Mouse (Mus musculus) neural tube, embryonic 12.5 days (tissue): ENCODE results near the gene Fmn2. TPM values are rescaled to one million over a fixed set of nuclear protein-coding genes. Genes with fewer than 3 reads are reported as not detected.

ENCODE experiments used
- ATAC-seq: fragments of 200-750 bp; cut with Nextera tagmentation; 2 replicates; pipeline ENCODE4 v1.8.0; 2017; ENCODE audit warnings: low read depth, mild to moderate bottlenecking, moderate TSS enrichment, moderate library complexity; ENCODE audit not compliant: low FRiP score
- H3K27ac ChIP-seq: fragments of 300-500 bp; sonication (generic); 2 replicates; pipeline ENCODE4 v1.5.1; 2016
- H3K27me3 ChIP-seq: fragments of 300-500 bp; sonication (generic); replicated peaks from 2 replicates; pipeline ENCODE4 v1.6.1; 2016; ENCODE audit warnings: mild to moderate bottlenecking
- H3K36me3 ChIP-seq: fragments of 300-500 bp; sonication (generic); 2 replicates; pipeline ENCODE4 v1.6.1; 2016; ENCODE audit warnings: mild to moderate bottlenecking
- H3K4me1 ChIP-seq: fragments of 300-500 bp; sonication (generic); 2 replicates; pipeline ENCODE4 v1.6.1; 2016
- H3K4me2 ChIP-seq: fragments of 300-500 bp; sonication (generic); replicated peaks from 2 replicates; pipeline ENCODE4 v1.6.1; 2016; ENCODE audit warnings: mild to moderate bottlenecking
- H3K4me3 ChIP-seq: fragments of 300-500 bp; sonication (generic); 2 replicates; pipeline ENCODE4 v1.5.1; 2016
- H3K9ac ChIP-seq: fragments of 300-500 bp; sonication (generic); 2 replicates; pipeline ENCODE4 v1.6.1; 2016; ENCODE audit warnings: mild to moderate bottlenecking
- H3K9me3 ChIP-seq: fragments of 300-500 bp; sonication (generic); 2 replicates; pipeline ENCODE4 v1.6.1; 2016; ENCODE audit warnings: mild to moderate bottlenecking
- WGBS: fragments of 180-500 bp; shearing (Covaris S2); methylation state at CpG from one replicate; pipeline ENCODE4 v1.1.7; 2016; 5-methylcytosine and 5-hydroxymethylcytosine counted together
- polyA plus RNA-seq: library from polyadenylated mRNA; unstranded; fragments of >200 nt; fragmentation: Nextera tagmentation; extraction: Ambion mirVana; gene quantifications from 2 replicates; pipeline ENCODE4 v1.2.1, GENCODE M21; 2016

Fmn2 gene
- 7.5 and 9.8 TPM in 2 replicates for polyA plus RNA-seq

DNA sequence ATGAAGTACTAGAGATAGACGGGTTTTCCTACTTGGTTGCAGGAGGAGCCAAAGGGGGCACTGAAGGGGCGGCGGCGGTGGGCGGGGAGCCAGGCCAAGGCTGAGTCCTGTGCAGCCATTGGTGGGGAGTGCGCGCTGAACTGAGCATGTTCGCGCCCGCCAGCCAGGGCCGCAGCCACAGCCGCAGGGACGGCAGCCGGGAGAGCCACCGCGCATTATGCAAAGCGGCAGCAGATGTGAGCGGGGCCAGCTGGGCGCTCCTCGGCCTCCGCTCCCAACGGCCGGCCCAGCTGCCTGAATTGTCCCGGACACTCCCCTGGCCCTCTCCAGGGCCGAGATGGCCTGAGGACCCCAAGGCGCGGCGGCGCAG, at the start of gene Fmn2:
TSS of gene Fmn2 (plus strand) at position 165 of the 370 bp plus-strand sequence.
- H3K4me2 ChIP-seq = peak within 1 kb of the TSS; percentile 97
- no peaks in the 10 kb centered on the region for H3K27me3 ChIP-seq
- H3K4me3 ChIP-seq = peak within 1 kb of the TSS; percentile 75
- H3K9ac ChIP-seq = peak within 1 kb of the TSS; percentile 94
- H3K4me1 ChIP-seq = peaks cover 46% of the 10 kb centered on the region
- ATAC-seq = peak; percentile 94
- H3K9me3 ChIP-seq = no peaks in the 10 kb centered on the region
- peak within 1 kb of the TSS; percentile 83 for H3K27ac ChIP-seq
- under 1% methylated on average over 29 of the region's 29 CpGs for WGBS
- no peaks in the 10 kb centered on the region for H3K36me3 ChIP-seq

DNA sequence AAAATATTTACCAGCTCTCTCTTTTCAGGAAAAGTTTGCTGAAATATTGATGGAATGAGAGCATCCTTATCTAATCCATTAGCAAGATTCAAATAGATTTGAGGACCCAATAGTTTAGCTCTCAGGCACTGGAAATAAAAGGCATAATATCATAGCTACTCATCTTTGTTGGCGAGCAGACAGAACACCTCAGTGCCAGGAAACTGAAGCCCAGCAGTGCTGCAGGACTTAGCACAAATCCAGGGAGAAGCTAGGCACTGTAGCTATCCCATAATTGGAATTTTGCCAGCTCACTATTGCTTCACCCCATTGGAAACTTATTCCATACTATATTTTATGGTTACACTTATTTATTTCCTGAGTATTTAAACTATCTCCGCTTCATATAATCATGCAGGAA, 46.5 kb upstream of the Fmn2 start:
- Histone ChIP-seq H3K4me3 (no peak overlapping the region), H3K36me3 (no peaks in the 10 kb centered on the region), H3K4me2 (no peak overlapping the region), H3K9ac (no peak overlapping the region), H3K27me3 (no peaks in the 10 kb centered on the region), H3K9me3 (no peaks in the 10 kb centered on the region), H3K4me1 (no peaks in the 10 kb centered on the region), H3K27ac (no peak overlapping the region)
- ATAC-seq = no peak
- WGBS = 89% methylated on average over 2 of the region's 2 CpGs

DNA sequence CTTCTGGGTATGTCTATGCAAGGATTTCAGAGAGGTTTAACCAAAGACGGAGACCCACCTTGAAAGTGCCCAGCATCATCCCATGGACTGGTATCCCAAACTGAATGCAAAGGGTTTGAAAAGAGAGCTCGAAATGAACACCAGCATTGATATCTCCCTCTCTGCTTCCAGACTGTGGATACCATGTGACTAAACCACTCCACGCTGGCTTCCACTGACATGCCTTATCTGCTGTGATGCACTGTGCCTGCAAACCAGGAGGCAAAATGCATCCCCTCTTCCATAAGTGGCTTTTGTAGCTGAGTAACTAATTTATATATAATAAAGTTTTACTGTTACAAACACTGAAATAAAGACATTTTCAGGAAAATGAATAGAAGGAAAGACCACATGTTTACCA, 36.2 kb upstream of the Fmn2 start:
- WGBS = 90% methylated on average over 3 of the region's 3 CpGs
- Histone ChIP-seq H3K4me3 (no peak overlapping the region), H3K9ac (no peak overlapping the region), H3K9me3 (no peaks in the 10 kb centered on the region), H3K4me2 (no peak overlapping the region), H3K27ac (no peak overlapping the region), H3K27me3 (no peaks in the 10 kb centered on the region), H3K4me1 (no peaks in the 10 kb centered on the region), H3K36me3 (no peaks in the 10 kb centered on the region)
- ATAC-seq = no peak

DNA sequence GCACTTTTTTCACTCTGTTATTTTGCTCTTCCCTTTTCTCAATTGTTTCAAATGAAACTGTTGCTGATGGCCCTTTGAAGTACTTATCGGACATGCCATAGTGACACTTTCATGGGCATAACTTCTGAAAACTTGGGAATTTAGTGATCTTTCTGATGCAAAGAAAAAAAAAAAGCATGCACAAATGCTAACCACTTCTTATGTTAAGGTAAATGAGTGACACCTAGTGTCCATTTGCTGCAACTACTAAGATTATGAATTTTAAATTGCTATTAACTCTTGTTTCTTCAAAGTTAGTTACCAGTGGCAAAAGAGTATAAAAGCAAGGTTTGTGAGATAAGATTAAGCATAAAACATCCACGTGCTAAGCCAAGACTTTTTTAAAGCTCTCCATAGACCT, 35.4 kb upstream of the Fmn2 start:
- H3K27me3 ChIP-seq = no peaks in the 10 kb centered on the region
- H3K27ac ChIP-seq = no peak overlapping the region
- H3K4me2 ChIP-seq = no peak overlapping the region
- H3K9ac ChIP-seq = no peak overlapping the region
- 37% methylated on average over 2 of the region's 2 CpGs for WGBS
- H3K36me3 ChIP-seq = no peaks in the 10 kb centered on the region
- no peak for ATAC-seq
- H3K9me3 ChIP-seq = no peaks in the 10 kb centered on the region
- no peak overlapping the region for H3K4me3 ChIP-seq
- no peaks in the 10 kb centered on the region for H3K4me1 ChIP-seq

DNA sequence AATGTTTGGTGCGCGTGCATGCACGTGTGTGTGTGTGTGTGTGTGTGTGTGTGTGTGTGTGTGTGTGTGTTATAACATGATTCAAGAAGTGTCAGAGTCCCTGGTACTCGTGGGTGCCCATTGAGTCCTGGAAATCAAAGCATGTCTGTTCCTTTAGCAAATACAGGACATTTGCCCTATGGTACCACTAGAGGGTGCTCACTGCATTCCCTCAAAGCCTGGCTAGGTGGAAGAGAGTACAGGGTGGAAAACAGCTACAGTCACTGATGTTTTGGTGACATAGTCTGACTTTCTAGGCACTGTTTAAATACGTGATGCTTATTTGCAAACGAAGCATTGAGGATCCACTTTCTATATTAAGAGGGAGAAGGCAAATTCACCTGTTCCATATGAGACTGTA, 31.9 kb upstream of the Fmn2 start:
- no peak overlapping the region for H3K9ac ChIP-seq
- no peak overlapping the region for H3K4me2 ChIP-seq
- no peak overlapping the region for H3K4me3 ChIP-seq
- H3K9me3 ChIP-seq = no peaks in the 10 kb centered on the region
- H3K27ac ChIP-seq = no peak overlapping the region
- H3K27me3 ChIP-seq = no peaks in the 10 kb centered on the region
- H3K4me1 ChIP-seq = no peaks in the 10 kb centered on the region
- 9% methylated on average over 6 of the region's 6 CpGs for WGBS
- no peaks in the 10 kb centered on the region for H3K36me3 ChIP-seq
- peak; percentile 83 for ATAC-seq

DNA sequence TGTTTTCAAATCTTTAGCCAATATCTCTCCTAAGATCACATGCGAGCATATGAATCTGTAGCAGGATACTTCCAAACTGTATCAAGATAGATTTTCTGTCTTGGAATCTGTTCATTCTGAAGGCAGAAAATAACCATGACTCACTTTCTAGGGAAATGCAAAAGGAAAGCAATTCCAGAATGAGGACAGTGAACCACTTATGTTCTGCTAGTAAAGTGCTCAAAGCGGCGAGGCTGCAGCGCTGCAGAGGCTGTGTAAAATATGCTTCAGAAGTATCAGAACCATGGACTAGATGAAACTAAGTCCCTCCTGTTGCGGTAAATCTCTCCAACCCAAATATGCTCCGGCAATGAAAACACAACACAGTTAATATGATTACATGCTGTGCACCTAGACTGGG, 19.1 kb upstream of the Fmn2 start:
- ATAC-seq = no peak
- Histone ChIP-seq H3K27ac (no peak overlapping the region), H3K4me1 (no peaks in the 10 kb centered on the region), H3K9ac (no peak overlapping the region), H3K27me3 (no peaks in the 10 kb centered on the region), H3K9me3 (no peaks in the 10 kb centered on the region), H3K36me3 (no peaks in the 10 kb centered on the region), H3K4me3 (no peak overlapping the region), H3K4me2 (no peak overlapping the region)
- 94% methylated on average over 6 of the region's 6 CpGs for WGBS

DNA sequence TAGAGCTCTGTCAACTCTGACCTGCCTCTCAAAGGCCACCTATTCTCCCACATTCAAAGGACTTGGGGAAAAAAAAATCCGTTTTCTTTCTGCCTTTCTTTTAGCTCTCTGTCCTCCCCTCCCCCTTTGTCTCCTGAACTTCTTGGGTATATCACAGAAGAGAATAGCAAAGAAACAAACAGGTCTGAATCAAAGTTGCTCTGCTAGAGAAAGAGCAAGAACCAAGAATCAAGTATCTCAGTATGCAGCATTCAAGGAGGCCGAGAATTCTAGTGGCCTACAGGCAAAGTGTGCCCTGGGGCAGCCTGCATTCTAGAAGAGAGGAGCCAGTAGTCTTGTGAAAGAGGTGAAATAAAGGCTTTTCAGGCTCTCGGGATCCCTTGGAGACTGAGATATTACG, 1.6 kb upstream of the Fmn2 start:
- H3K4me2 ChIP-seq = no peak overlapping the region
- peaks cover 35% of the 10 kb centered on the region; the same call in 1 of the 2 replicates for H3K4me1 ChIP-seq
- no peak overlapping the region for H3K27ac ChIP-seq
- no peaks in the 10 kb centered on the region for H3K27me3 ChIP-seq
- ATAC-seq = no peak
- no peaks in the 10 kb centered on the region for H3K9me3 ChIP-seq
- H3K4me3 ChIP-seq = no peak overlapping the region
- 15% methylated on average over 4 of the region's 4 CpGs for WGBS
- no peaks in the 10 kb centered on the region for H3K36me3 ChIP-seq
- no peak overlapping the region for H3K9ac ChIP-seq

DNA sequence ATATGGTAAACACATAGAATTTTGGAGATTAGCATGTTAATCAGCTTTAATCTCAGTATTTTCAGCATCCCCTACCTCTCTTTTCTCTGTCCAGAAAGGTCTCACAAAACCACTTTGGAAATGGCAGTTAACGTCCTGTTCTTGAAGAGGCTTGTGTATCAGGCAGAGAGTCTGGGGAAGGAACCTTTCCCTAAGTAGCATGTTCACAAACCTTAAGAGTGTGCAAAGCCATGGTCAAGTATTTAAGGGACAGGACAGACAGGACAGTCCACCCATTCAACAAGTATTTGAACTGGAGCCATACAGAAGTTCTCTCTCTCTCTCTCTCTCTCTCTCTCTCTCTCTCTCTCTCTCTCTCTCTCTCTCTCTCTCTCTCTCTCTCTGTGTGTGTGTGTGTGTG, 614 bp upstream of the Fmn2 start:
- Histone ChIP-seq H3K27me3 (no peaks in the 10 kb centered on the region), H3K4me1 (peaks cover 39% of the 10 kb centered on the region), H3K27ac (no peak overlapping the region), H3K36me3 (no peaks in the 10 kb centered on the region), H3K9ac (no peak overlapping the region), H3K4me3 (no peak overlapping the region), H3K4me2 (peak overlapping the region; percentile 97), H3K9me3 (no peaks in the 10 kb centered on the region)
- 13% methylated on average over 1 of the region's 1 CpGs for WGBS
- ATAC-seq = no peak

DNA sequence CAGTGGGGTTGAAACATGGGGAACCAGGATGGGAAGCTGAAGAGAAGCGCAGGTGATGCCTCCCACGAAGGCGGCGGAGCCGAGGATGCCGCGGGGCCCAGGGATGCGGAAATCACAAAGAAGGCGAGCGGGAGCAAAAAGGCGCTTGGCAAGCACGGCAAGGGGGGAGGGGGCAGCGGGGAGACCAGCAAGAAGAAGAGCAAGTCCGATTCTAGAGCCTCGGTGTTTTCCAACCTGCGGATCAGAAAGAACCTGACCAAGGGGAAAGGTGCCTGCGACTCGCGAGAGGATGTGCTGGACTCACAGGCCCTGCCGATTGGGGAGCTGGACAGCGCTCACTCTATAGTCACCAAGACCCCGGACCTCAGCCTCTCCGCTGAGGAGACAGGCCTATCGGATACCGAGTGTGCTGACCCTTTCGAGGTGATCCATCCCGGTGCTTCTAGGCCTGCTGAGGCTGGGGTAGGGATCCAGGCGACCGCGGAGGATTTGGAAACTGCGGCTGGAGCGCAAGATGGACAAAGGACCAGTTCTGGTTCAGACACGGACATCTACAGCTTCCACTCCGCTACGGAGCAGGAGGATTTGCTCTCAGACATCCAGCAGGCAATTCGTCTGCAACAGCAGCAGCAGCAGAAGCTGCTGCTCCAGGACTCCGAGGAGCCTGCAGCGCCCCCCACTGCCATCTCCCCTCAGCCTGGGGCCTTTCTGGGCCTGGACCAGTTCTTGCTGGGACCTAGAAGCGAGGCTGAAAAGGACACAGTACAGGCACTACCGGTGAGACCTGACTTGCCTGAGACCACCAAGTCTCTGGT, 613 bp downstream of the Fmn2 start:
- Histone ChIP-seq H3K27me3 (no peaks in the 10 kb centered on the region), H3K9me3 (no peaks in the 10 kb centered on the region), H3K27ac (peak overlapping the region; percentile 83), H3K4me1 (peaks cover 52% of the 10 kb centered on the region), H3K9ac (peak overlapping the region; percentile 94), H3K4me3 (peak overlapping the region; percentile 75), H3K36me3 (no peaks in the 10 kb centered on the region), H3K4me2 (peak overlapping the region; percentile 97)
- WGBS = under 1% methylated on average over 40 of the region's 40 CpGs
- peak; percentile 72 for ATAC-seq

DNA sequence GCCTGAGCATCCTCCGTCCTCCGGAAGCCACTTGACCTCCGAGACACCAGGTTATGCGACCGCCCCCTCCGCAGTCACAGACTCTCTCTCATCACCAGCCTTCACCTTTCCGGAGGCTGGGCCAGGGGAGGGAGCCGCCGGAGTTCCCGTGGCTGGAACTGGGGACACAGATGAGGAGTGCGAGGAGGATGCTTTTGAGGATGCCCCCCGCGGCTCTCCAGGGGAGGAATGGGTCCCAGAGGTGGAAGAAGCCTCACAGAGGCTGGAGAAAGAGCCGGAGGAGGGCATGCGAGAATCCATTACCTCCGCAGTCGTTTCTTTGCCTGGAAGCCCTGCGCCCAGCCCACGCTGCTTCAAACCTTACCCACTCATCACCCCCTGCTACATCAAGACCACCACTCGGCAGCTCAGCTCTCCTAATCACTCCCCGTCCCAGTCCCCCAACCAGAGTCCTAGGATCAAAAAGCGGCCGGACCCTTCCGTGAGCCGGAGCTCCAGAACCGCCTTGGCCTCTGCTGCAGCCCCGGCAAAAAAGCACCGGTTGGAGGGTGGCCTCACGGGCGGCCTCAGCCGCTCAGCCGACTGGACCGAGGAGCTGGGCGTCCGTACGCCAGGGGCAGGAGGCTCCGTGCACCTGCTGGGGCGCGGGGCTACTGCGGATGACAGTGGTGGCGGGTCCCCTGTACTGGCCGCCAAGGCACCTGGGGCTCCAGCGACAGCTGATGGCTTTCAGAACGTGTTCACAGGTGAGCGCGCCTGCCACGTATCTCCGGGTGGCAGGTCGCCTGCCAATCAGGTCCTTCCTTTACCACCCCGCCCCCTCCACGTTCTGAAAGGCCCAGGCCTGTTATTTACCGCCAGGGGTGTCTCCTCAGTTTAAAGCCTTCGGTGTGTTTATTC, 1.5 kb downstream of the Fmn2 start:
- Histone ChIP-seq H3K4me1 (peaks cover 54% of the 10 kb centered on the region), H3K36me3 (no peaks in the 10 kb centered on the region), H3K9me3 (no peaks in the 10 kb centered on the region), H3K4me2 (peak overlapping the region; percentile 97), H3K4me3 (peak overlapping the region; percentile 75), H3K9ac (peak overlapping the region; percentile 94), H3K27ac (peak overlapping the region; percentile 83), H3K27me3 (no peaks in the 10 kb centered on the region)
- WGBS = under 1% methylated on average over 52 of the region's 53 CpGs
- peak; percentile 14 for ATAC-seq

DNA sequence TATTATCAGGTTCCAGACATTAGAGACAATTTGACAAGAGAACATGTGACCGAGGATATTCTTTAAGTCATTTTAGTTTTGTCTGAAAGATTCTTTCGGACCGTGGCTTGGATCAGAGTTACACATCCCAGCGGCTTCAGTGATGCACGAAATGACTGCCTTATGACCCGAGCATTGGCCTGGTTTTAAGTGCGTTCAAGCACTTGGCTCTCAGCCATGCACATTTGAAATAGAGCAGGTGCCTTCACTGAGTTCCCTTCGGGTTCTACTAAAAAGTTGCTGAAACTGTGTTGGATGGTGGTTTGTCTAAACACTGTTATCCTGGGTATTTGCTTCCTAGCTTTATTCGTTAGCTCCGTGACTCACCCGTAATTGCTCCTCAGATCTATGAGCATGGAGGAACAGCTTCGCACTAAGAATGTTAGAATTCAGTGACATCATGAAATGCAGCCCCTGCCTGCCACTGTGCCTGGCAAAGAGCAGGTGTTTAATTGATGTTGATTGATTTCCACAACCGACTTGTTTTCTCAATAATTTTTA, 7.0 kb downstream of the Fmn2 start:
- ATAC-seq = no peak
- H3K4me3 ChIP-seq = no peak overlapping the region
- H3K9me3 ChIP-seq = no peaks in the 10 kb centered on the region
- H3K4me1 ChIP-seq = peaks cover 46% of the 10 kb centered on the region
- no peaks in the 10 kb centered on the region for H3K36me3 ChIP-seq
- no peaks in the 10 kb centered on the region for H3K27me3 ChIP-seq
- H3K4me2 ChIP-seq = no peak overlapping the region
- H3K27ac ChIP-seq = no peak overlapping the region
- 65% methylated on average over 13 of the region's 13 CpGs for WGBS
- H3K9ac ChIP-seq = no peak overlapping the region

DNA sequence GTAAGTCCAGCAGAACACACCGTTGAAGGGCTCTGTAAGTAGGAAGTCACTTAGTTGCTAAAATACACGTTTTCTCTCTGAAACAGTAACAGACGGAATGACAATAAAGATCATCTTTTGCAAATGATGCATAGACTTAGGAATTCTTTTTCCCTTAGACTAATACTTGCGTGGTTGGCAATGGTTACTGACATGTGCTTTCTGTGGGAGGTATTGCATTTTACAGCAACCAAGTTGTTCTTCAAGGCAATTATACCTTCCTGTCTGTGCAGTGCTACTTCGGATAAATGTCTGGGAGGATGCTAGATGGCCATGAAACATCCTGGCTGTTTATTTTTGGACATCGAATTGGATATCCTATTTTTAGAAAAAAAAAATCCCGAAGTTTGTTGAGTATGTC, 11.8 kb downstream of the Fmn2 start:
- no peaks in the 10 kb centered on the region for H3K36me3 ChIP-seq
- no peak overlapping the region for H3K4me3 ChIP-seq
- peaks cover 16% of the 10 kb centered on the region; the same call in 1 of the 2 replicates for H3K4me1 ChIP-seq
- no peaks in the 10 kb centered on the region for H3K27me3 ChIP-seq
- H3K27ac ChIP-seq = no peak overlapping the region
- 92% methylated on average over 7 of the region's 7 CpGs for WGBS
- no peak overlapping the region for H3K4me2 ChIP-seq
- no peak overlapping the region for H3K9ac ChIP-seq
- ATAC-seq = no peak
- no peaks in the 10 kb centered on the region for H3K9me3 ChIP-seq
